Mouse (Mus musculus) liver, embryonic 15.5 days (tissue): ENCODE data around the gene Spp2. TPM values are rescaled to one million over a fixed set of nuclear protein-coding genes. Genes with fewer than 3 reads are reported as not detected.

Source experiments
- ATAC-seq: fragments of 200-750 bp; cut with Nextera tagmentation; 2 replicates; pipeline ENCODE4 v1.8.0; 2017; ENCODE audit warnings: moderate number of reproducible peaks, mild to moderate bottlenecking, moderate library complexity; ENCODE audit not compliant: insufficient read depth
- H3K27ac ChIP-seq: fragments of 300-500 bp; sonication (generic); replicated peaks from 2 replicates; pipeline ENCODE4 v1.5.1; 2015; ENCODE audit warnings: mild to moderate bottlenecking, inconsistent platforms
- H3K27me3 ChIP-seq: fragments of 300-500 bp; sonication (generic); 2 replicates; pipeline ENCODE4 v1.6.1; 2015; ENCODE audit warnings: mild to moderate bottlenecking, inconsistent platforms
- H3K36me3 ChIP-seq: fragments of 300-500 bp; sonication (generic); replicated peaks from 2 replicates; pipeline ENCODE4 v1.6.1; 2015; ENCODE audit warnings: moderate library complexity, mild to moderate bottlenecking, inconsistent platforms
- H3K4me1 ChIP-seq: fragments of 300-500 bp; sonication (generic); replicated peaks from 2 replicates; pipeline ENCODE4 v1.6.1; 2015; ENCODE audit warnings: inconsistent platforms
- H3K4me2 ChIP-seq: fragments of 300-500 bp; sonication (generic); 2 replicates; pipeline ENCODE4 v1.6.1; 2015; ENCODE audit warnings: moderate library complexity, mild to moderate bottlenecking, inconsistent platforms
- H3K4me3 ChIP-seq: fragments of 300-500 bp; sonication (generic); replicated peaks from 2 replicates; pipeline ENCODE4 v1.5.1; 2015; ENCODE audit warnings: mild to moderate bottlenecking, inconsistent platforms
- H3K9ac ChIP-seq: fragments of 300-500 bp; sonication (generic); 2 replicates; pipeline ENCODE4 v1.6.1; 2015; ENCODE audit warnings: moderate library complexity, mild to moderate bottlenecking, inconsistent platforms
- H3K9me3 ChIP-seq: fragments of 300-500 bp; sonication (generic); replicated peaks from 2 replicates; pipeline ENCODE4 v1.6.1; 2016; ENCODE audit warnings: inconsistent platforms
- WGBS: fragments of 180-500 bp; shearing (Covaris S2); methylation state at CpG from one replicate; pipeline ENCODE4 v1.1.7; 2015; ENCODE audit warnings: mixed read lengths; ENCODE audit not compliant: insufficient replicate concordance; 5-methylcytosine and 5-hydroxymethylcytosine counted together
- polyA plus RNA-seq: library from polyadenylated mRNA; unstranded; fragments of >200 nt; fragmentation: Nextera tagmentation; extraction: Ambion mirVana; gene quantifications from 2 replicates; pipeline ENCODE4 v1.2.1, GENCODE M21; 2015

The Spp2 gene
- polyA plus RNA-seq, 1 experiment from 2014 or later: 386 TPM

GRCm38 (mm10) chr1:88456451-88457072 is 49.8 kb downstream of the Spp2 start:
- H3K9ac ChIP-seq: no peak overlapping the region
- no peaks in the 10 kb centered on the region for H3K9me3 ChIP-seq
- no peak overlapping the region for H3K27ac ChIP-seq
- H3K4me1 ChIP-seq: no peaks in the 10 kb centered on the region
- no peak overlapping the region for H3K4me3 ChIP-seq
- H3K36me3 ChIP-seq: no peaks in the 10 kb centered on the region
- ATAC-seq: no peak
- WGBS: 51% methylated on average over 14 of the region's 14 CpGs
- H3K4me2 ChIP-seq: no peak overlapping the region
- H3K27me3 ChIP-seq: no peaks in the 10 kb centered on the region

DNA sequence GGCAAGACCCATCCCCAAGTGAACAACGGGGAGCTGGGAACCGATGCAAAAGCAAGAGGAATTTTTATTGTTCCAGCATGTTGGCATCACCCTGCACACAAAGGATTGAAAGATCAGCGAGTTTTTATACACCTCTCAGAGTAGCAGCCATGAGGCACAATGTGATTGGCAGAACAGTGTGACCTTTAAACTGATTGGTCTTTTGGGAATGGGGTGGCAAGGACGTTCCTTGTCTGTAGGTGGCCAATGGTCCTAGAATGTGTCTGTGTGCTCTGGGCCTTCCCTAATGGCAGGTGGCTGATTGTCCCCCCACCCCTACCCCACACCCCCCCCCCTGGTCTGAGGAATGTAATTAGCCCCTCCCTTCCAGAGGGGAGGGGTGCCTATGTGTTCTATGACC is 52.4 kb downstream of the Spp2 start:
- Histone ChIP-seq H3K9me3 (no peaks in the 10 kb centered on the region), H3K27me3 (no peaks in the 10 kb centered on the region), H3K36me3 (no peaks in the 10 kb centered on the region), H3K4me1 (no peaks in the 10 kb centered on the region), H3K27ac (no peak overlapping the region), H3K4me3 (no peak overlapping the region), H3K4me2 (no peak overlapping the region), H3K9ac (no peak overlapping the region)
- 69% methylated on average over 4 of the region's 4 CpGs for WGBS
- ATAC-seq: no peak

GRCm38 (mm10) chr1:88459655-88460054 is 52.9 kb downstream of the Spp2 start:
- no peaks in the 10 kb centered on the region for H3K36me3 ChIP-seq
- no peak for ATAC-seq
- no peak overlapping the region for H3K4me3 ChIP-seq
- WGBS: 57% methylated on average over 5 of the region's 5 CpGs
- H3K9ac ChIP-seq: no peak overlapping the region
- no peaks in the 10 kb centered on the region for H3K9me3 ChIP-seq
- H3K4me2 ChIP-seq: no peak overlapping the region
- H3K27ac ChIP-seq: no peak overlapping the region
- H3K4me1 ChIP-seq: no peaks in the 10 kb centered on the region
- no peaks in the 10 kb centered on the region for H3K27me3 ChIP-seq

DNA sequence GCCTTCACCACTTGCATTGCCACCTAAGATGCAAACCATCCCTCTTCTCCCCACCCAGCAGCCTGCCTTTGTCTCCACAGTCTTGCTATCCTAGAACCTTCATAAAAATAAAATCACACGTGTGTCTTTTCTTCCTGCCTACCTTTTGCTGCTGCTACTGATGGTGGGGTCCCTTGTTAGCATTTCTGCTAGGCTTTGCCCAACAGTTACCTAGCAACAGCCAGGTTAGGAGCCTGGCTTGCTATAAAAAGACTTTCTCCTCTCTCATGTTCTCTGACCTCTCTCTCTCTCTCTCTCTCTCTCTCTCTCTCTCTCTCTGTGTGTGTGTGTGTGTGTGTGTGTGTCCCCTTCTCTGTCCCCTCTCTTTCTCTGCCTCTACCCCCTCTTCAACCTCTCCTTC is 54.3 kb downstream of the Spp2 start:
- no peak overlapping the region for H3K4me2 ChIP-seq
- H3K9ac ChIP-seq: no peak overlapping the region
- no peaks in the 10 kb centered on the region for H3K4me1 ChIP-seq
- ATAC-seq: no peak
- no peak overlapping the region for H3K27ac ChIP-seq
- WGBS: 16% methylated on average over 1 of the region's 1 CpGs
- no peaks in the 10 kb centered on the region for H3K9me3 ChIP-seq
- H3K36me3 ChIP-seq: no peaks in the 10 kb centered on the region
- H3K4me3 ChIP-seq: no peak overlapping the region
- H3K27me3 ChIP-seq: no peaks in the 10 kb centered on the region

DNA sequence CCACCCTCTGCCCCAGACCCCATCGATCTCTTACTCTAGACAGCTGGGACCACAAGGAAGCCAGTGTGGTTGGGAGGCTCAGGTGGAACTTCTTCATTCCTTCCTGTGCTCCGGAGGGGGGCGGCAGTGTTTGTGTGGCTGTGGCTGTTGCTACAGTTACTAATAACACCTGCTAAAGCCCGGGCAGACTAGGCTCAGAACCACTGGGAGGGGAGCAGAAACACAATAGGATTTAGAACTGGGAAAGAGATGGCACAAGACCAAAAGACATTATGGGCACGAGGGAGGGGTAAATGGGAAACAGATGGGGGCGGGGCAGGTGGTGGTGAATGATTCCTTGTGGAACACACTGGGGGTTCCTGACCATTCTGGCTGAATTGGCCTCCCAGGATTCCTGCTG is 55.7 kb downstream of the Spp2 start:
- no peaks in the 10 kb centered on the region for H3K9me3 ChIP-seq
- no peak for ATAC-seq
- no peak overlapping the region for H3K27ac ChIP-seq
- no peaks in the 10 kb centered on the region for H3K4me1 ChIP-seq
- H3K27me3 ChIP-seq: no peaks in the 10 kb centered on the region
- no peaks in the 10 kb centered on the region for H3K36me3 ChIP-seq
- H3K9ac ChIP-seq: no peak overlapping the region
- no peak overlapping the region for H3K4me3 ChIP-seq
- H3K4me2 ChIP-seq: no peak overlapping the region
- 23% methylated on average over 6 of the region's 6 CpGs for WGBS

GRCm38 (mm10) chr1:88463241-88463640 is 56.5 kb downstream of the Spp2 start:
- Histone ChIP-seq H3K36me3 (no peaks in the 10 kb centered on the region), H3K9ac (no peak overlapping the region), H3K4me3 (no peak overlapping the region), H3K9me3 (no peaks in the 10 kb centered on the region), H3K27me3 (no peaks in the 10 kb centered on the region), H3K4me1 (no peaks in the 10 kb centered on the region), H3K27ac (no peak overlapping the region), H3K4me2 (no peak overlapping the region)
- no peak for ATAC-seq
- 68% methylated on average over 3 of the region's 3 CpGs for WGBS

- H3K27ac ChIP-seq: no peak overlapping the region
- no peak for ATAC-seq
- 64% methylated on average over 6 of the region's 6 CpGs for WGBS
- H3K4me2 ChIP-seq: no peak overlapping the region
- no peak overlapping the region for H3K4me3 ChIP-seq
- no peaks in the 10 kb centered on the region for H3K36me3 ChIP-seq
- no peaks in the 10 kb centered on the region for H3K4me1 ChIP-seq
- H3K9me3 ChIP-seq: no peaks in the 10 kb centered on the region
- no peak overlapping the region for H3K9ac ChIP-seq
- no peaks in the 10 kb centered on the region for H3K27me3 ChIP-seq
Measured at GRCm38 (mm10) chr1:88464109-88464905, 57.5 kb downstream of the Spp2 start.

GRCm38 (mm10) chr1:88465722-88466121 is 59.0 kb downstream of the Spp2 start:
- H3K27ac ChIP-seq: no peak overlapping the region

GRCm38 (mm10) chr1:88466325-88467064 is 59.7 kb downstream of the Spp2 start:
- no peaks in the 10 kb centered on the region for H3K9me3 ChIP-seq
- H3K4me1 ChIP-seq: no peaks in the 10 kb centered on the region
- no peak for ATAC-seq
- H3K27me3 ChIP-seq: no peaks in the 10 kb centered on the region
- H3K4me2 ChIP-seq: no peak overlapping the region
- no peak overlapping the region for H3K9ac ChIP-seq
- no peak overlapping the region for H3K4me3 ChIP-seq
- no peak overlapping the region for H3K27ac ChIP-seq
- H3K36me3 ChIP-seq: no peaks in the 10 kb centered on the region
- 66% methylated on average over 8 of the region's 8 CpGs for WGBS

More at GRCm38 (mm10) chr1:88465722-88466121, 59.0 kb downstream of the Spp2 start:
- Histone ChIP-seq H3K9ac (no peak overlapping the region), H3K4me3 (no peak overlapping the region), H3K9me3 (no peaks in the 10 kb centered on the region), H3K27me3 (no peaks in the 10 kb centered on the region), H3K4me1 (no peaks in the 10 kb centered on the region), H3K36me3 (no peaks in the 10 kb centered on the region), H3K4me2 (no peak overlapping the region)
- ATAC-seq: no peak
- 52% methylated on average over 4 of the region's 4 CpGs for WGBS

- 60% methylated on average over 5 of the region's 5 CpGs for WGBS
- Histone ChIP-seq H3K9ac (no peak overlapping the region), H3K9me3 (no peaks in the 10 kb centered on the region), H3K4me2 (no peak overlapping the region), H3K4me1 (no peaks in the 10 kb centered on the region), H3K36me3 (no peaks in the 10 kb centered on the region), H3K27me3 (no peaks in the 10 kb centered on the region; the same call in 1 of the 2 replicates), H3K27ac (no peak overlapping the region), H3K4me3 (no peak overlapping the region)
- no peak for ATAC-seq
Measured at GRCm38 (mm10) chr1:88467866-88468265, 61.1 kb downstream of the Spp2 start.

GRCm38 (mm10) chr1:88468335-88468734 is 61.6 kb downstream of the Spp2 start:
- 83% methylated on average over 2 of the region's 2 CpGs for WGBS
- no peaks in the 10 kb centered on the region for H3K36me3 ChIP-seq
- no peak overlapping the region for H3K27ac ChIP-seq
- no peak for ATAC-seq
- H3K27me3 ChIP-seq: no peaks in the 10 kb centered on the region; the same call in 1 of the 2 replicates
- H3K9me3 ChIP-seq: no peaks in the 10 kb centered on the region
- H3K4me3 ChIP-seq: no peak overlapping the region
- H3K4me2 ChIP-seq: no peak overlapping the region
- H3K9ac ChIP-seq: no peak overlapping the region
- H3K4me1 ChIP-seq: no peaks in the 10 kb centered on the region
